Mouse (Mus musculus) E14TG2a.4 (cell line): ENCODE results near the gene Acoxl.

Experiments
- H3K27me3 ChIP-seq: 2 replicates; pipeline ENCODE4 v1.6.1; 2014; ENCODE audit warnings: low read length, control low read depth; ENCODE audit not compliant: insufficient read depth
- H3K36me3 ChIP-seq: 2 replicates; pipeline ENCODE4 v1.6.1; 2014; ENCODE audit warnings: low read length, control low read depth; ENCODE audit not compliant: insufficient read depth
- H3K4me1 ChIP-seq: replicated peaks from 2 replicates; pipeline ENCODE4 v1.6.1; 2014; ENCODE audit warnings: low read depth, low read length, control low read depth
- H3K4me3 ChIP-seq: replicated peaks from 2 replicates; pipeline ENCODE4 v1.5.1; 2014; ENCODE audit warnings: mild to moderate bottlenecking, low read length
- H3K9me3 ChIP-seq: 2 replicates; pipeline ENCODE4 v1.6.1; 2014; ENCODE audit warnings: low read length, control low read depth
- CTCF ChIP-seq: conservative IDR thresholded peaks from 2 replicates; pipeline ENCODE4 v1.5.1; 2014; ENCODE audit warnings: low read length
- NANOG ChIP-seq: IDR thresholded peaks from 2 replicates; pipeline ENCODE4 v1.6.1; 2014; ENCODE audit warnings: borderline replicate concordance, low read length, mixed read lengths
- POU5F1 ChIP-seq: IDR thresholded peaks from 2 replicates; pipeline ENCODE4 v1.6.1; 2014; ENCODE audit warnings: low read length, borderline replicate concordance

Acoxl gene

DNA sequence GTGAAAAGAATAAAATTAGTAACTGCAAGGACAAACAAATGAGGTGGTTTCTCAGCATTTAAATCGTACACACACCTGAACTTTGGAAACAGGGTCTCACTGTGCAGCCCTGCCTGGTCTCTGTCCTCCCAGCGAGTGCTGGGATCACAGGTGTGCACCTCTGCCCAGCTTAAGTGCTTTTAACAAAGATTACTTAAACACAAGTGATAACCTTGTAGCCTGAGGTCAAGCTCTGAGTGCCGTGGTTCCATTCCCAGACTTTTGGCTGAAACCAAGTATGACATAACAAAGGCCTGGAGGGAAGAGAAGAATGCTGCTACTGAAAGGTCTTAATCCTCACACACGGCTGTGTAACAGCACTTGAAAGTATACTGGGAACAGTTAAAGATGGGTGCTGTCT lies 149.0 kb downstream of the Acoxl start:
- no peaks in the 10 kb centered on the region for H3K4me1 ChIP-seq
- TF ChIP-seq POU5F1 (no peak), CTCF (no peak), NANOG (no peak)
- no peaks in the 10 kb centered on the region for H3K36me3 ChIP-seq
- H3K4me3 ChIP-seq, result no peak overlapping the region
- no peaks in the 10 kb centered on the region for H3K27me3 ChIP-seq
- H3K9me3 ChIP-seq, result no peaks in the 10 kb centered on the region

DNA sequence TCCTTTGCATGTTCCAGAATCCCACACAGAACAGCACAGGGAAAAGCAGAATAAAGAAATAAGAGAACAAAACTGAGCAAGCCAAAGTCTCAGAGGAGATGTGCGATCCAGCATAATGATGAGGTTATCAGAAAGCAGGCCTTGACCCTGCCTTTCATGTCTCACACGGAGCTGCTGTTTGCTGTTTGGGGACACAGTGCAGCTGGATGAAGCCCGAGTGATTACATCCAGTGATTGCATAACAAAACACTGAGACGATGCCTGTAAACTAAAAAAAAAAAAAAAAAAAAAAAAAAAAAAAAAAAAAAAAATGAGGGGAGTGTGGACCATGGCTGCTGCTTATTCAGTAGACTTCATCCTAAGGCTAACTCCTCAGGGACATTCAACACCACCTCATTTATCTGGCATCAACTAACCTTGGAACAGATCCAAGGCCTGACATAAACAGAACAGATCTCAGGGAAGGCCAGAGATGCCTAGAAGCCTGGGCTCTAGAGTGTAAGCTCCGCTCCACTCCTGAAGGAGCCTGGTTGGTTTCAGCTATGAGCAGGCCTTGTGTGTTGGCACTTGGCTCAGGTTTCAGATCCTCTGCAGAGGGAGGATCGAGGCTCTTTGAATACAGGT lies 152.3 kb downstream of the Acoxl start:
- Histone ChIP-seq H3K4me1 (no peaks in the 10 kb centered on the region), H3K9me3 (no peaks in the 10 kb centered on the region), H3K27me3 (no peaks in the 10 kb centered on the region), H3K4me3 (no peak overlapping the region), H3K36me3 (no peaks in the 10 kb centered on the region)
- TF ChIP-seq POU5F1, result no peak
- TF ChIP-seq CTCF, result no peak
- no peak for TF ChIP-seq NANOG

- H3K36me3 ChIP-seq, result no peaks in the 10 kb centered on the region
- H3K9me3 ChIP-seq, result no peaks in the 10 kb centered on the region
- no peaks in the 10 kb centered on the region for H3K4me1 ChIP-seq
- TF ChIP-seq POU5F1, result no peak
- TF ChIP-seq NANOG, result no peak
- TF ChIP-seq CTCF, result no peak
- H3K27me3 ChIP-seq, result no peaks in the 10 kb centered on the region
- H3K4me3 ChIP-seq, result no peak overlapping the region
These were observed 153.0 kb downstream of the Acoxl start for GRCm38 (mm10) chr2:127991656-127992055.

GRCm38 (mm10) chr2:128008662-128009423 lies 170.2 kb downstream of the Acoxl start:
- Histone ChIP-seq H3K36me3 (no peaks in the 10 kb centered on the region), H3K4me1 (no peaks in the 10 kb centered on the region), H3K27me3 (no peaks in the 10 kb centered on the region), H3K9me3 (no peaks in the 10 kb centered on the region), H3K4me3 (no peak overlapping the region)
- TF ChIP-seq POU5F1, result no peak
- TF ChIP-seq CTCF, result no peak
- no peak for TF ChIP-seq NANOG

- Histone ChIP-seq H3K9me3 (no peaks in the 10 kb centered on the region), H3K4me1 (no peaks in the 10 kb centered on the region), H3K4me3 (no peak overlapping the region), H3K27me3 (no peaks in the 10 kb centered on the region), H3K36me3 (no peaks in the 10 kb centered on the region)
- TF ChIP-seq POU5F1, result no peak
- TF ChIP-seq NANOG, result no peak
- TF ChIP-seq CTCF, result no peak
These were observed 175.9 kb downstream of the Acoxl start for GRCm38 (mm10) chr2:128014613-128015012.

- Histone ChIP-seq H3K4me1 (no peaks in the 10 kb centered on the region), H3K4me3 (no peak overlapping the region), H3K9me3 (no peaks in the 10 kb centered on the region), H3K36me3 (no peaks in the 10 kb centered on the region), H3K27me3 (no peaks in the 10 kb centered on the region)
- TF ChIP-seq POU5F1 (no peak), NANOG (no peak), CTCF (no peak)
These were observed 176.9 kb downstream of the Acoxl start for GRCm38 (mm10) chr2:128015602-128016001.

- Histone ChIP-seq H3K36me3 (no peaks in the 10 kb centered on the region), H3K4me1 (no peaks in the 10 kb centered on the region), H3K27me3 (no peaks in the 10 kb centered on the region), H3K4me3 (no peak overlapping the region), H3K9me3 (no peaks in the 10 kb centered on the region)
- TF ChIP-seq CTCF (no peak), POU5F1 (no peak), NANOG (no peak)
These were observed 181.6 kb downstream of the Acoxl start for GRCm38 (mm10) chr2:128020039-128020907.

GRCm38 (mm10) chr2:128020908-128021193 lies 182.2 kb downstream of the Acoxl start:
- no peaks in the 10 kb centered on the region for H3K4me1 ChIP-seq
- TF ChIP-seq NANOG (no peak), CTCF (no peak), POU5F1 (no peak)
- no peak overlapping the region for H3K4me3 ChIP-seq
- H3K27me3 ChIP-seq, result no peaks in the 10 kb centered on the region
- no peaks in the 10 kb centered on the region for H3K9me3 ChIP-seq
- no peaks in the 10 kb centered on the region for H3K36me3 ChIP-seq
